Mouse (Mus musculus): ENCODE data around the gene Tmsb15l. TPM values are rescaled to one million over a fixed set of nuclear protein-coding genes. Genes with fewer than 3 reads are reported as not detected.
A peak's percentile ranks its signal among the peaks of the same experiment; 100 is the strongest.

Tmsb15l gene
- polyA plus RNA-seq (2015; fragmentation: Nextera tagmentation; extraction: Ambion mirVana): 0.45 and 1.3 TPM in 2 replicates

GRCm38 (mm10) chrX:136976424-136977084, at the start of gene Tmsb15l, which contains the start of gene Tmsb15b1:
Tmsb15l (minus strand) TSS chrX:136976869.
Tmsb15b1 (minus strand) TSS chrX:136976874.
- peak; percentile 100 for ATAC-seq
- Histone ChIP-seq H3K4me2 (ENCODE audit: low read depth, low read length) (peak within 1 kb of the TSS; percentile 63), H3K9ac (replicated peaks) (no peak within 1 kb of the TSS), H3K4me3 (ENCODE audit: low read depth, low read length) (peak within 1 kb of the TSS; percentile 36), H3K27ac (ENCODE audit: low read depth) (no peak within 1 kb of the TSS), H3K4me1 (ENCODE audit: insufficient read depth) (no peaks in the 10 kb centered on the region), H3K9me3 (ENCODE audit: low read length) (no peaks in the 10 kb centered on the region), H3K36me3 (replicated peaks; ENCODE audit: insufficient read depth, low read length) (no peaks in the 10 kb centered on the region), H3K27me3 (ENCODE audit: insufficient read depth, low read length) (no peaks in the 10 kb centered on the region)
- DNase-seq: peak; percentile 65
- TF ChIP-seq CTCF (IDR thresholded peaks at IDR 0.05; ENCODE audit: low read depth) (no peak), EP300 (IDR thresholded peaks at IDR 0.05; ENCODE audit: low read depth) (no peak)
- WGBS (ENCODE audit: insufficient replicate concordance): 27% methylated on average over 15 of the region's 15 CpGs

DNA sequence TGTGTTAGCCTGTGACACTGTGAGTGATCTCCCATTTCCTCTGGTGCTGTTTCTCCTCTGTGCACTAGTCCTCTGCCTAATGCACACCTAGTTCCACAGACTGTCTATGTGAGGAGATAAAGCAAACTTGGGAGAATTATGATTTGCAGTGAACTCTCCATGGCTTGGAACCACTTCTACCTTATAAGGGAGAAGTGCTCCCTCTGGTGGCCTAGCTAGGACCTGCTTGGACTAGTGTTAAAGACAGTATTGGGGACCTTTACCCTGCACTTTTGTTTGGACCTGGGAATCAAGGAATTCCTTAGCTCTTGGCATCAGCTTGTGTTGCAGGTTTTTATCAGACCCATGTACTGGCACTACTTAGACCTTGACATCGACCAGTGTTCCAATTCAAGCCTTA, 42.6 kb upstream of the Tmsb15l start:
- no peak overlapping the region for H3K4me3 ChIP-seq (ENCODE audit: low read depth, low read length)
- ATAC-seq (no peak), DNase-seq (peak; percentile 56)
- no peak overlapping the region for H3K4me2 ChIP-seq (ENCODE audit: low read depth, low read length)
- WGBS (ENCODE audit: insufficient replicate concordance): 10% methylated on average over 1 of the region's 1 CpGs
- TF ChIP-seq CTCF (IDR thresholded peaks at IDR 0.05; ENCODE audit: low read depth) (peak; percentile 74), EP300 (IDR thresholded peaks at IDR 0.05; ENCODE audit: low read depth) (no peak)
- H3K27ac ChIP-seq (ENCODE audit: low read depth): no peak overlapping the region
- no peaks in the 10 kb centered on the region for H3K4me1 ChIP-seq (ENCODE audit: insufficient read depth)
- H3K36me3 ChIP-seq (replicated peaks; ENCODE audit: insufficient read depth, low read length): no peaks in the 10 kb centered on the region
- no peaks in the 10 kb centered on the region for H3K27me3 ChIP-seq (ENCODE audit: insufficient read depth, low read length)
- no peaks in the 10 kb centered on the region for H3K9me3 ChIP-seq (ENCODE audit: low read length)
- no peak overlapping the region for H3K9ac ChIP-seq (replicated peaks)

GRCm38 (mm10) chrX:137017668-137018067, 41.0 kb upstream of the Tmsb15l start:
- no peaks in the 10 kb centered on the region for H3K4me1 ChIP-seq (ENCODE audit: insufficient read depth)
- no peaks in the 10 kb centered on the region for H3K36me3 ChIP-seq (replicated peaks; ENCODE audit: insufficient read depth, low read length)
- no peak overlapping the region for H3K4me2 ChIP-seq (ENCODE audit: low read depth, low read length)
- DNase-seq: no peak
- no peak overlapping the region for H3K4me3 ChIP-seq (ENCODE audit: low read depth, low read length)
- 52% methylated on average over 1 of the region's 1 CpGs for WGBS (ENCODE audit: insufficient replicate concordance)
- H3K9me3 ChIP-seq (ENCODE audit: low read length): no peaks in the 10 kb centered on the region
- no peak overlapping the region for H3K27ac ChIP-seq (ENCODE audit: low read depth)
- no peak for TF ChIP-seq EP300 (IDR thresholded peaks at IDR 0.05; ENCODE audit: low read depth)
- TF ChIP-seq CTCF (IDR thresholded peaks at IDR 0.05; ENCODE audit: low read depth): no peak
- no peak overlapping the region for H3K9ac ChIP-seq (replicated peaks)
- no peak for ATAC-seq
- H3K27me3 ChIP-seq (ENCODE audit: insufficient read depth, low read length): no peaks in the 10 kb centered on the region

DNA sequence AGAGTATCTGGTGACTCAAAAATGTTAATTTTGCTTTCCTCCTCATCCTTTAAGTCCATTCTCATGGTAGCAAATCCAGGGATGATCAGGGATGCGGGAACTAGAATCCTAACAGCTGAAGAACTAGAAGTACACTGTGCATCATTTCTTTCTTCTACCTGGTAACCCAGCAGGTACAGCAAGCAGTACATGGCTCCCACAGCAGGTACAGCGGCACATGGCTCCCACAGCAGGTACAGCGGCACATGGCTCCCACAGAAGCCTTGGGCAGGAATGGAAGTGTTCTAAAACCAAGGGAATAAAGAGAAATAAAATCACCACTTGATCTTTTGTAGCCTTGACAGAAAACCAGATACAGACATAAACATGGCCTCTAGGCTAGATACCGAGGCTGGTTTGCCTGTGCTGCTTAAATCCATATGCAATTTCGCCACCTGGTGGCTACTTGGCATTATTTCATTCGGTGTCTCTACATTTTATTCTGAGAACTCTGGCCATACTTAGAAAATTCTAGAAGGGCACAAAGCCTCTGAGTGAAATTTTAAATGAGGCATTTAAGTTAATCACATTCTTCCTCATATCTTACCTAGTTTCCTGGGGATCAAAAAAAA, 38.5 kb upstream of the Tmsb15l start:
- Histone ChIP-seq H3K9ac (replicated peaks) (no peak overlapping the region), H3K27me3 (ENCODE audit: insufficient read depth, low read length) (no peaks in the 10 kb centered on the region), H3K4me1 (ENCODE audit: insufficient read depth) (no peaks in the 10 kb centered on the region), H3K4me3 (ENCODE audit: low read depth, low read length) (no peak overlapping the region), H3K36me3 (replicated peaks; ENCODE audit: insufficient read depth, low read length) (no peaks in the 10 kb centered on the region), H3K27ac (ENCODE audit: low read depth) (no peak overlapping the region), H3K4me2 (ENCODE audit: low read depth, low read length) (no peak overlapping the region), H3K9me3 (ENCODE audit: low read length) (no peaks in the 10 kb centered on the region)
- ATAC-seq (no peak), DNase-seq (peak; percentile 34)
- 49% methylated on average over 6 of the region's 6 CpGs for WGBS (ENCODE audit: insufficient replicate concordance)
- TF ChIP-seq CTCF (IDR thresholded peaks at IDR 0.05; ENCODE audit: low read depth) (peak; percentile 67), EP300 (IDR thresholded peaks at IDR 0.05; ENCODE audit: low read depth) (no peak)

DNA sequence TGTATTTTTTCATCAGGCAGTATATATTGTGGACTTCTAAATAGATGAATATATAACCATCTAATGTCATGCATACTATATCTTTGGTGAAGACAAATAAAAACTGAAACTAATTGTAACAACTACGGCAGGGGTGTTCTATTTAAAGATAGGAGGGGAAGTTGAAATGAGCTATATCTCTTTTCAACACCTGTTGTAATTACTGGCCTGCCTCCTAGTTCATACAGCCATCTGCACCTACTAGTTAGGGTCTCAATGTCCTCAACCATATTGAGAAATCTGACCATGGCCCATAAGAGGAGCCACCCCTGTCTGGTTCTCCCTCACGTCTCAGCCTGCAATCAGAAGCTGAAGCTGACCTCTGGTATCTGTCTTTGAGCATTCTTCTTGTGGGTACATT, 19.6 kb upstream of the Tmsb15l start:
- ATAC-seq: no peak
- Histone ChIP-seq H3K4me3 (ENCODE audit: low read depth, low read length) (no peak overlapping the region), H3K9me3 (ENCODE audit: low read length) (no peaks in the 10 kb centered on the region), H3K4me1 (ENCODE audit: insufficient read depth) (no peaks in the 10 kb centered on the region), H3K9ac (replicated peaks) (no peak overlapping the region), H3K4me2 (ENCODE audit: low read depth, low read length) (no peak overlapping the region), H3K36me3 (replicated peaks; ENCODE audit: insufficient read depth, low read length) (no peaks in the 10 kb centered on the region), H3K27me3 (ENCODE audit: insufficient read depth, low read length) (peaks cover 17% of the 10 kb centered on the region), H3K27ac (ENCODE audit: low read depth) (no peak overlapping the region)
- no peak for TF ChIP-seq EP300 (IDR thresholded peaks at IDR 0.05; ENCODE audit: low read depth)
- no peak for TF ChIP-seq CTCF (IDR thresholded peaks at IDR 0.05; ENCODE audit: low read depth)
- 58% methylated on average over 2 of the region's 2 CpGs for whole genome bisulfite sequencing (ENCODE audit: insufficient replicate concordance)
- no peak for DNase-seq

DNA sequence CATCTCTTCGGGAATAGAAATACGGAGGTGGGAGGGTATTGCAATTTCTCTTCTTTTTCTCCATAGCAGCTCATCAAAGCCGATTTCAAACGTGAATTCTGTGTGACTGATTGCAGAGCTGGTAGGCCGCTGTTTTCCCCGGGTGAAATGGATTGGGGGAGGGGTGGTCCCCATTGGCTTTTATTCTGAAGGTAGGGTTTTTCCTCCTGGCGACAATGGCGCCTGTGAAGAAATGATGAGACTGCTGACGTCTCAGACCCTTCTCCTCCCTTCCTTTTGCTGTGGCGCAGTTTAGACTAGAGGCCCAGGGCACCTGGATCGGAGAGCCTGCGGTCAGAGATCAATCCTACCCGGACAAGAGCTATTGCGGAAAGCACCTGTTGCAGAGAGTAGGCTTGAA, 17.0 kb upstream of the Tmsb15l start:
- Histone ChIP-seq H3K27ac (ENCODE audit: low read depth) (no peak overlapping the region), H3K9ac (replicated peaks) (no peak overlapping the region), H3K4me3 (ENCODE audit: low read depth, low read length) (no peak overlapping the region), H3K27me3 (ENCODE audit: insufficient read depth, low read length) (peaks cover 20% of the 10 kb centered on the region), H3K4me1 (ENCODE audit: insufficient read depth) (no peaks in the 10 kb centered on the region), H3K36me3 (replicated peaks; ENCODE audit: insufficient read depth, low read length) (no peaks in the 10 kb centered on the region), H3K9me3 (ENCODE audit: low read length) (no peaks in the 10 kb centered on the region), H3K4me2 (ENCODE audit: low read depth, low read length) (no peak overlapping the region)
- DNase-seq (no peak), ATAC-seq (no peak)
- TF ChIP-seq CTCF (IDR thresholded peaks at IDR 0.05; ENCODE audit: low read depth) (no peak), EP300 (IDR thresholded peaks at IDR 0.05; ENCODE audit: low read depth) (no peak)
- WGBS (ENCODE audit: insufficient replicate concordance): 53% methylated on average over 14 of the region's 14 CpGs

Data from liver, postnatal 0 days (tissue).